Mouse (Mus musculus): ENCODE measurements around the gene Ank2. TPM values are rescaled to one million over a fixed set of nuclear protein-coding genes. Genes with fewer than 3 reads are reported as not detected.

Gene Ank2
- polyA plus RNA-seq (2012), result 0.07 and 0.29 TPM in 2 replicates

- Histone ChIP-seq H3K4me1 (ENCODE audit: control insufficient read depth) (peaks cover 9% of the 10 kb centered on the region), H3K9me3 (ENCODE audit: control insufficient read depth, low read length) (no peaks in the 10 kb centered on the region; the same call in 1 of the 2 replicates), H3K4me3 (replicated peaks) (peak within 1 kb of the TSS; percentile 55), H3K27me3 (ENCODE audit: control insufficient read depth) (peaks cover 40% of the 10 kb centered on the region), H3K36me3 (ENCODE audit: control insufficient read depth) (no peaks in the 10 kb centered on the region)
- TF ChIP-seq TAL1 (IDR thresholded peaks at IDR 0.05; ENCODE audit: low read length) (no peak), GATA1 (IDR thresholded peaks at IDR 0.05; ENCODE audit: low read length) (no peak)
Measured at GRCm38 (mm10) chr3:127498742-127499400, at the start of gene Ank2. Gene Ank2, minus strand, starts transcription at chr3:127499350.

DNA sequence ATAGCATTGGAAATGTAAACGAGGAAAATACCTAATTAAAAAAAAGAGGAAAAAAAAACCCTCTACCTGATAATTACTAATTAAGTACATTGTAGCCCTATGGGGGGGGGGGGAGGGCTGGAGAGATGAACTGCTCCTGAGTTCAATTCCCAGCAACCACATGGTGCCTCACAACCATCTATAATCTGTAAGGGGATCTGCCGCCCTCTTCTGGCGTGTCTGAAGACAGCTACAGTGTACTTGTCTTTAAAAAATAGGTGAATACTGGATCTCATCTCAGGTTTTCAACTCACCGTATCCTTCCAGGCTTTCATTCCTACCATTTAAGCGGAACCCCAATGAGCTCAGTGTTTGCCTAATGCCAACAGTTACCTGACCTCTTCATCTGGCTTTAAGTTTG, 48.7 kb upstream of the Ank2 start:
- H3K4me3 ChIP-seq (replicated peaks), result no peak overlapping the region
- no peaks in the 10 kb centered on the region for H3K27me3 ChIP-seq (ENCODE audit: control insufficient read depth)
- H3K9me3 ChIP-seq (ENCODE audit: control insufficient read depth, low read length), result no peaks in the 10 kb centered on the region
- peaks cover 11% of the 10 kb centered on the region for H3K4me1 ChIP-seq (ENCODE audit: control insufficient read depth)
- peaks cover 48% of the 10 kb centered on the region for H3K36me3 ChIP-seq (ENCODE audit: control insufficient read depth)
- no peak for TF ChIP-seq GATA1 (IDR thresholded peaks at IDR 0.05; ENCODE audit: low read length)
- TF ChIP-seq TAL1 (IDR thresholded peaks at IDR 0.05; ENCODE audit: low read length), result no peak

GRCm38 (mm10) chr3:127544610-127545121, 45.5 kb upstream of the Ank2 start:
- peaks cover 70% of the 10 kb centered on the region for H3K36me3 ChIP-seq (ENCODE audit: control insufficient read depth)
- H3K9me3 ChIP-seq (ENCODE audit: control insufficient read depth, low read length), result no peaks in the 10 kb centered on the region
- H3K27me3 ChIP-seq (ENCODE audit: control insufficient read depth), result no peaks in the 10 kb centered on the region
- TF ChIP-seq TAL1 (IDR thresholded peaks at IDR 0.05; ENCODE audit: low read length) (no peak), GATA1 (IDR thresholded peaks at IDR 0.05; ENCODE audit: low read length) (no peak)
- H3K4me1 ChIP-seq (ENCODE audit: control insufficient read depth), result no peaks in the 10 kb centered on the region
- no peak overlapping the region for H3K4me3 ChIP-seq (replicated peaks)

DNA sequence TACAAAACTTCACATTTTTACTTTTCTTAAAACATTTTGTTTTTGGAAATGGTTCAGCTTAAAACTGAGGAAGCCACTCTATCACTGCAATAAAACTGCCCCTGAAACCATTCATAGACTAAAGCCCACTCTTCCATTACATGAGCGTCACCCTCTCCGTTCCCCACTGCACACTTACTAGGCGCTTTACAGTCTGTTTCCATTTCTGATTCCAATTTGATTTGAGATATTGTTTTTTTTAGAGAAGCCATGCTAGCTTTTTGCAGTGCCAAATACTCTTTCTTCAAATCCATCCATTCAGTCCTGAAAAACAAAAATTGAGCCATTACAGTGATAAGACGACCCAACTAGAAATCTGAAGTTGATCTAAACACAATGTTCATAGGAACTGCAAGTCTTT, 44.8 kb upstream of the Ank2 start:
- TF ChIP-seq GATA1 (IDR thresholded peaks at IDR 0.05; ENCODE audit: low read length) (no peak), TAL1 (IDR thresholded peaks at IDR 0.05; ENCODE audit: low read length) (no peak)
- Histone ChIP-seq H3K4me3 (replicated peaks) (no peak overlapping the region), H3K4me1 (ENCODE audit: control insufficient read depth) (no peaks in the 10 kb centered on the region), H3K36me3 (ENCODE audit: control insufficient read depth) (peaks cover 73% of the 10 kb centered on the region), H3K27me3 (ENCODE audit: control insufficient read depth) (no peaks in the 10 kb centered on the region), H3K9me3 (ENCODE audit: control insufficient read depth, low read length) (no peaks in the 10 kb centered on the region)

DNA sequence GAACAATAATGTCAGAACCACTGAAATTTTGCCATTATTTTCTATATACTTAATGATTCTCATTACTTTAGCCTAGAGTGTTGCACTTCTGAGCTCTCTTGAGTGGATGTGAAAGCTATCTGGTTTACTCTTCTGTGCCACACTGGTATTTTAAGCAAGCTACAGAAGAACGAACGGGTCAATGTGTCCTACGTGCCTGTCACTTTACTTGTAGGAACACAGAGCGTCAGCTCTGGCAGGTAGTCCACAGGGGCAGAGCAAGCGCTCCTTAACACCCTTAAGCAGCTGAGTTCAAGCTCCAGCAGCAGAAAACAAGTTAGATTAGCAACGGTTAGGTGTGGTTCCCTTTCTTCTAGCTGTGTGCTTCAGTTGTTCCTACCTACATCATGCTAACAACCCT, 40.0 kb upstream of the Ank2 start:
- Histone ChIP-seq H3K36me3 (ENCODE audit: control insufficient read depth) (peaks cover 60% of the 10 kb centered on the region), H3K4me1 (ENCODE audit: control insufficient read depth) (no peaks in the 10 kb centered on the region), H3K27me3 (ENCODE audit: control insufficient read depth) (no peaks in the 10 kb centered on the region), H3K9me3 (ENCODE audit: control insufficient read depth, low read length) (no peaks in the 10 kb centered on the region), H3K4me3 (replicated peaks) (no peak overlapping the region)
- TF ChIP-seq TAL1 (IDR thresholded peaks at IDR 0.05; ENCODE audit: low read length) (no peak), GATA1 (IDR thresholded peaks at IDR 0.05; ENCODE audit: low read length) (no peak)

GRCm38 (mm10) chr3:127530293-127530692, 31.1 kb upstream of the Ank2 start:
- no peaks in the 10 kb centered on the region for H3K4me1 ChIP-seq (ENCODE audit: control insufficient read depth)
- no peaks in the 10 kb centered on the region for H3K9me3 ChIP-seq (ENCODE audit: control insufficient read depth, low read length)
- no peak for TF ChIP-seq GATA1 (IDR thresholded peaks at IDR 0.05; ENCODE audit: low read length)
- no peak for TF ChIP-seq TAL1 (IDR thresholded peaks at IDR 0.05; ENCODE audit: low read length)
- H3K27me3 ChIP-seq (ENCODE audit: control insufficient read depth), result no peaks in the 10 kb centered on the region
- H3K36me3 ChIP-seq (ENCODE audit: control insufficient read depth), result no peaks in the 10 kb centered on the region
- no peak overlapping the region for H3K4me3 ChIP-seq (replicated peaks)

DNA sequence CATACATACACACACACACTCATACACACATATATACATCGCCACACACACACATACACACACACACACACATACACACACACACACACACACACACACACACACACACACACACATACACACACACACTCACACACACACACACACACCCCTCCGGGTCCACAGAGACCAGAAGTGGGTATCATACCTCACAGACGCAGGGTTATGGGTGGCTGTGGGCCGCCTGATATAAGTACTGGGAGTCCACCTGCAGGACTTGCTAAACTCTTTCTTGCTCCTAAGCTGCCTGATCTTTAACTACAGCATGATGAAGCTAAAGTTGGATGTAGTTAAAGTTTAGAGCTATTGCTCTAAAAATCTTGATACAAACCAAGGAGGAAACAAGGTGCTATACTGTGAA, 30.7 kb upstream of the Ank2 start:
- TF ChIP-seq GATA1 (IDR thresholded peaks at IDR 0.05; ENCODE audit: low read length) (no peak), TAL1 (IDR thresholded peaks at IDR 0.05; ENCODE audit: low read length) (no peak)
- H3K4me3 ChIP-seq (replicated peaks), result no peak overlapping the region
- no peaks in the 10 kb centered on the region for H3K4me1 ChIP-seq (ENCODE audit: control insufficient read depth)
- H3K36me3 ChIP-seq (ENCODE audit: control insufficient read depth), result no peaks in the 10 kb centered on the region
- no peaks in the 10 kb centered on the region for H3K27me3 ChIP-seq (ENCODE audit: control insufficient read depth)
- H3K9me3 ChIP-seq (ENCODE audit: control insufficient read depth, low read length), result no peaks in the 10 kb centered on the region

- H3K4me3 ChIP-seq (replicated peaks), result no peak overlapping the region
- TF ChIP-seq TAL1 (IDR thresholded peaks at IDR 0.05; ENCODE audit: low read length) (no peak), GATA1 (IDR thresholded peaks at IDR 0.05; ENCODE audit: low read length) (no peak)
Measured at GRCm38 (mm10) chr3:127529210-127529609, 30.1 kb upstream of the Ank2 start.

GRCm38 (mm10) chr3:127527465-127528034, 28.4 kb upstream of the Ank2 start:
- no peak for TF ChIP-seq GATA1 (IDR thresholded peaks at IDR 0.05; ENCODE audit: low read length)
- no peak for TF ChIP-seq TAL1 (IDR thresholded peaks at IDR 0.05; ENCODE audit: low read length)

More at GRCm38 (mm10) chr3:127529210-127529609, 30.1 kb upstream of the Ank2 start:
- H3K4me1 ChIP-seq (ENCODE audit: control insufficient read depth), result no peaks in the 10 kb centered on the region
- H3K36me3 ChIP-seq (ENCODE audit: control insufficient read depth), result no peaks in the 10 kb centered on the region
- no peaks in the 10 kb centered on the region for H3K27me3 ChIP-seq (ENCODE audit: control insufficient read depth)
- H3K9me3 ChIP-seq (ENCODE audit: control insufficient read depth, low read length), result no peaks in the 10 kb centered on the region

More at GRCm38 (mm10) chr3:127527465-127528034, 28.4 kb upstream of the Ank2 start:
- Histone ChIP-seq H3K4me3 (replicated peaks) (no peak overlapping the region), H3K36me3 (ENCODE audit: control insufficient read depth) (no peaks in the 10 kb centered on the region), H3K9me3 (ENCODE audit: control insufficient read depth, low read length) (no peaks in the 10 kb centered on the region), H3K4me1 (ENCODE audit: control insufficient read depth) (no peaks in the 10 kb centered on the region), H3K27me3 (ENCODE audit: control insufficient read depth) (no peaks in the 10 kb centered on the region)
